Mouse (Mus musculus): Measurements from ENCODE around the gene Clint1. TPM values are rescaled to one million over a fixed set of nuclear protein-coding genes. Genes with fewer than 3 reads are reported as not detected.

Clint1 gene
- total RNA-seq, 2 experiments from 2014 or later: 37.4 to 38.2 TPM

DNA sequence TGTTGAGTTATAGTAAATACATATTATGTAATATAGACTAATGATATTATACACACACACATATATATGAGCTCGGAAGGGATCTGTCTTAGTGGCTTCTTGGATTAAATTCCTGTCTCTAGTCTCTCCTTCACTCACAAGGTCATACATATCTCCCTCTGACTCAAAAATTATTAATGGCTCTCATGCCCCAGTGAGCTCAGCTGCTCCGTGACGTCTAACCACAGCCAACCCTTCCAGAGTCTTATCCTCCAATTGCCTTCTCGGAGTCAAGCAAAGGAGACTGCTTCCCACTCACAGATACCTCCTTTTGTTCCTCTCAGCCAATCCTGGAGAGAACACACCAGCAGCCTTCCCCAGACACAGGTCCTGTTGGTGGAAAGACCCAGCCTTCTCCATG is 67.0 kb downstream of the Clint1 start:
- DNase-seq: no peak
- intact Hi-C loops (cut with DNase I): no loop called here

DNA sequence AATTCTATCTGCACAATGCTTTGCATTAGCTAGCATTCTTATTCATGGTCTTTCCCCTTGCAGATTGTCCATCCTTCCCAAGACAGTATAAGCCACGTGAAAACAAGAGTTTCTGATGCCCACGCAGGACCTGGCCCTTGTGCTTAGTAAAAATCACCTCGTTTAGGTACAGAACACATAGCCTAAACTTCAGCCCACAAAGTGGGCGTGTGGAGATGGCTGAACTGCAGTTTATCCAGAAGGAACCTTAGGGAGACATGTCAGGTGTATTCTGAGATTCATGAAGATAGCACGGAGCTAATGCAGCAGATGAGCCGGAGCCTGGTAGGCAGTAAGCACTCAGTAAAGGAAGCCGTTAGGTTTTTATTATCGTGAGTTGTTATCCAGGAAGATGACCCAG is 69.2 kb downstream of the Clint1 start:
- intact Hi-C loops (cut with DNase I): no loop called here
- DNase-seq: no peak

DNA sequence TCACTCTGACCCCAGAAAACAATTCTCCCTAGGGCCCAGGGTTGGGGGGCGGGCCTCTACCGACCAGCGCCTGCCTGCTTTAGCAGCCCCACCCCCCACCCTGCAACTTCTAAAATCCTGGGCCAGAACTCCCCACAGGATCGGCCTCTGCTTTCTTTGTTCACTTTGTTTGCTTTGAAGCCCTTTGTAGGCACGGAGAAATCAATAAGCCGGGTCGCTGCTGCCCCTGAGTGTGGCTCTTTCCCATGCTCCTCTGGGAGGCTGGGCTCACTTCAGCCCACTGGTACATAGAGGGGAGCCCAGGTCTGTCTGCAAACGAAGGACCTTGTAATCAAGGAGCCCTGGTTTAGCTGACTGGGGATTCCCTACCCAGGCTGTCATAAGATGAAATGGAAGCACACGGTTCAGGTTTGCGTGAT is 69.6 kb downstream of the Clint1 start:
- DNase-seq: no peak
- intact Hi-C loops (cut with DNase I): no loop called here

- intact Hi-C loops (cut with DNase I): loop anchor here (5.0 kb wide), 1 partner anchor 1338 kb away; no protein-coding TSS in a partner anchor
- no peak for DNase-seq
Measured at GRCm38 (mm10) chr11:45925436-45925835, 73.6 kb downstream of the Clint1 start.

DNA sequence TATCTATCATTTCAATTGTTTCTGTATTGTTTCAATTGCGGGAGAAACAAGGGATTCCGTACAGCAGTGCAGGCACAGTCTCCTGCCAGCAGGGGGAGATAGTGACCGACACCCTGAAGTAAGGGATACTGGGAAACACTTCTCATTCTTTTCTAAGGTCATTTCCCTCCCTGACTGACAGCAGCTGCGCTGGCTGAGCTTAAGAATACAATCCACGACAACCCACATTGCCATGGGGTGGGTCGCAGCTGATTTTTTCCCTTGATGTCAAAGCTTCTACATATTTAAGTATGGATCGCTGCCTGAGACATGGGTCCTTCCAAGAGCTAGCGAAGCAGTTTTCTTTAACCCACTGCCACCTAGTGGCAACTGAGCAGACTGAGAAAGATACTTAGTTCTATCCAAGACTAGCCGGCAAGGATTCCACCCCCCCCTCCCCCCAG is 74.8 kb downstream of the Clint1 start:
- peak; percentile 75 to 84 for DNase-seq
- intact Hi-C loops (cut with DNase I): loop anchor here (5.0 kb wide), 1 partner anchor 1339 kb away; no protein-coding TSS in a partner anchor

- no peak for DNase-seq
- intact Hi-C loops (cut with DNase I): loop anchor here (5.0 kb wide), 1 partner anchor 1340 kb away; no protein-coding TSS in a partner anchor
Measured at GRCm38 (mm10) chr11:45927456-45927855, 75.6 kb downstream of the Clint1 start.

DNA sequence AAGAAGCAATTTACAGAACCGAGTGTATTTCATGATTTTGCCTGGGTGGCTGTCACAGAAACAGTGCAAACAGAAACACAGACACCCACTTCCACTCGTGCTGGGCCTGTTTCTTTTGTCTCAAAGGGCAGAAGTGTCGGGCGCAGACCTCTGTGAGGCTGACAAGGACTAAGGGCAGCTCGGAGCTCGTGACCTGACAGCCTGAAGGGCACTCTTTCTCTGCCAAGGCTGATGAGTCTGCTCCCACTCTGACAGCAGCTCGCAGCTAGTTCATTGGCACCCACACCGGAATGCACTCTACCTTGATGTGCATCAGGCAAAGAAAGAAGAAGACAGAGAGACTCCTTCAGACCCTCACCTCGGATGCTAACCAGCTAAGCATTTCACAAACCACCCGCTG is 77.7 kb downstream of the Clint1 start:
- intact Hi-C loops (cut with DNase I): loop anchor here (5.0 kb wide), 1 partner anchor 1342 kb away; no protein-coding TSS in a partner anchor
- no peak for DNase-seq

DNA sequence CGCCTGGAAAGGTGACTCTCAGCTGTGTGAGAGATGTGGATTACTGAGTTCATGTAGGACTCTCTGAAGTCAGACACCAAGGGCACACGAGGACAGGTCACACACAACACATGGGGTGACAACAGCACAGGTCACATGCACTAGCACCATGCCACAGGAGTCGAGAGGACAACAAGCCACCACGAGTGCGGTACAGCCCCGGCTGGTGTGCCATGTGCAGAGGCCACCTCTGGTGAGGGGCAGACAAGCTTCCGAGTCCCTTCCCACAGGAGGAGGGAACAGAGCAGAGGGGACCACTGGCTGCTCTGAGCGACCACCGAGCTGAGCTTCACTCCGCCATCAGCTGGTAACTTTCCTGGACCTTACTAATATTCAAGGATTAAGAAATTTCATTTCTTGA is 80.9 kb downstream of the Clint1 start:
- no peak for DNase-seq
- intact Hi-C loops (cut with DNase I): no loop called here

DNA sequence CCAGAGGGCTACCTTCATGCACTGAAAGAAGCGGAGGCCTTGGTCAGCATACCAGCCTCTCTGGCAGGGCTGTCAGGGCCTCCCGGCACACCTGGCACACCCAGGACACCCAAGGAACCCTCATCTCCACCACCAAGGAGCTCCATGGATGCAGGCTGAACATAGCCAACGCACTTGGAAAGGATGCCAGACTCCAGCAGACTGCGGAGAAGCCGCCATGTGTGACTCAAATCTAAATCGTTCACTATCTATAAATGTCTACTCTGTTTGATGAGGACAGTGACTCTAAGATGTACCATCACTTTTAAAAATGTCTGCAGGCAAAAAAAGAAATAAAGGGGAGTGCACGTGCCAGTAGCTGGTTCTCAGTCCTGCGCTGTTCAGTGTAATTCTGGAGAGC is 85.6 kb downstream of the Clint1 start:
- intact Hi-C loops (cut with DNase I): no loop called here
- no peak for DNase-seq

GRCm38 (mm10) chr11:45938917-45939316 is 87.1 kb downstream of the Clint1 start:
- intact Hi-C loops (cut with DNase I): no loop called here
- DNase-seq: no peak

- intact Hi-C loops (cut with DNase I): no loop called here
- DNase-seq: no peak
Measured at GRCm38 (mm10) chr11:45942281-45942680, 90.4 kb downstream of the Clint1 start.

- DNase-seq: peak; percentile 19 to 23
Measured at GRCm38 (mm10) chr11:45943108-45943705, 91.4 kb downstream of the Clint1 start.

DNA sequence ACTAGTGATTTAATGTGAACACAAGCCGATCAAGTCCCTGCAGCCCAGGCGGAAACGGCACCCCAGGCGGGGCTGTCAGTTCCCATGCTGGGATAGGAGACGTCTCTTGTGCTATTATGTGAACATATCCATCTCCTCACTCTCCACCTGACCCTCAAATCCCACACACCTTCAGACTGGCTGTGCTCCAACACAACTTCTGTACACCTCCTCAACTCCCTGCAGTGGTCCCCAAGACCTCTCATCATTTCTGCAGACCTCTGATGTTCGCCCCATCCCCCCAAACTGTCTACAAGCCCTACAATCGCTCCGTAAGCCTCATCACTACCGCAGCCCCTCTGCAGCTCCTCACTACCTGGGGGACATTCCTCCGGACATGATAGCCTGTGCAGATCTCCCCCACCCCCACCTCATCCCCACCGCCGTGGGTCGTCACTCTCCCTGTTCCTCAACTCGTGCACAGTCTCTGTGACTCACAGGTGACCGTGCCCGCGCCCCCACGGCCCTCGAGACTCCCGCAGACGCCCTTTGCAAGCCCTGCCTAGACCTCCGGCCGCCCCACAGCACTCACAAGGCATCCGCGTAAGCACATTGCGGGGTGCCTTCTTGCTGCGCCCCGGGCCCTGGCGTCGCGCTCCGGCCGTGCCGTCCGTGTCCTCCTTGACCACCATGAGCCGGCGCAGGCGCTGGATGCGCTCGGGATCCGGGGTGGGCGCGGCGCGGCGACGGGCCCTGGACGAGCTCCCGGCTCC is 92.2 kb downstream of the Clint1 start:
- intact Hi-C loops (cut with DNase I): no loop called here
- peak in 1 of 2 experiments; percentile 17 for DNase-seq

More at GRCm38 (mm10) chr11:45943108-45943705, 91.4 kb downstream of the Clint1 start:
- intact Hi-C loops (cut with DNase I): no loop called here

DNA sequence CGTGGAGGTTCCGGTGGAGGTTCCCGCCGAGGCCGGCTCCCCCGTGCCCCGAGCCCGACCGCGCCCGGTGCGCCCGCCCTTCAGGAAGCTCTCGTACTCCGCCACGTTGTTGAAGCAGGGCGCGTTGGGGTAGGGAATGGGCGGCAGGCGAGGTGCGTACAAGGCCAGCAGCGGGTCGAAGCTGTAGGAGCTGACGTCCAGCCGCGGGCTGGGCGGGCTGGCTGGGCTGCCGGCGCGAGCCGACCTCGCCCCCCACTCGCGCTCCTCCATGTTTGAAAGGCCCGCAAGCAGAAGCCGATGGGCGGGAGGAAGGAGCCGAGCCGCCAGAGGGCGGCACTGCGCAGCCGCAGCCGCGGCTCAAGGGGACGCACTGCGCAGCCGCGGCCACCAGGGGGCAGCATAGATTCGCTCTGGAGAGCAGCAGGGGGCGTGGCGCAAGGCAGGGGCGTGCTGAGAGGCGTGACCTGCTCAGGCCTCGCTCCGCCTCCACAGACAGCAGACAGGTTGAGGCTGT is 92.8 kb downstream of the Clint1 start, which contains the start of gene Lsm11:
TSS of gene Lsm11 (minus strand) at position 293 of the 514 bp plus-strand sequence.
- DNase-seq: peak; percentile 100
- intact Hi-C loops (cut with DNase I): loop anchor here (1.0 kb wide), 1 partner anchor 271 kb away; no protein-coding TSS in a partner anchor

GRCm38 (mm10) chr11:45946796-45947195 is 94.9 kb downstream of the Clint1 start:
- intact Hi-C loops (cut with DNase I): no loop called here
- DNase-seq: no peak

GRCm38 (mm10) chr11:45947491-45947890 is 95.6 kb downstream of the Clint1 start:
- intact Hi-C loops (cut with DNase I): no loop called here
- no peak for DNase-seq

GRCm38 (mm10) chr11:45955127-45955627 is 103.3 kb downstream of the Clint1 start, which contains the start of gene Thg1l:
Thg1l (minus strand) TSS chr11:45955494.
- DNase-seq: peak; percentile 87 to 90
- intact Hi-C loops (cut with DNase I): loop anchor here (1.0 to 10.0 kb wide), 3 partner anchors 25 to 170 kb away; partner anchors contain the start of gene Sox30

- intact Hi-C loops (cut with DNase I): loop anchor here (5.0 to 10.0 kb wide), 2 partner anchors 88 to 165 kb away; no protein-coding TSS in a partner anchor
- DNase-seq: peak; percentile 17 to 40
Measured at GRCm38 (mm10) chr11:45959598-45959997, 107.7 kb downstream of the Clint1 start.

- no peak for DNase-seq
- intact Hi-C loops (cut with DNase I): no loop called here
Measured at GRCm38 (mm10) chr11:45960003-45960402, 108.2 kb downstream of the Clint1 start.

All from heart, postnatal 14 days (tissue).